Comparison of ENCODE assay signal across 18 mouse cellular contexts in the genomic region with DNA sequence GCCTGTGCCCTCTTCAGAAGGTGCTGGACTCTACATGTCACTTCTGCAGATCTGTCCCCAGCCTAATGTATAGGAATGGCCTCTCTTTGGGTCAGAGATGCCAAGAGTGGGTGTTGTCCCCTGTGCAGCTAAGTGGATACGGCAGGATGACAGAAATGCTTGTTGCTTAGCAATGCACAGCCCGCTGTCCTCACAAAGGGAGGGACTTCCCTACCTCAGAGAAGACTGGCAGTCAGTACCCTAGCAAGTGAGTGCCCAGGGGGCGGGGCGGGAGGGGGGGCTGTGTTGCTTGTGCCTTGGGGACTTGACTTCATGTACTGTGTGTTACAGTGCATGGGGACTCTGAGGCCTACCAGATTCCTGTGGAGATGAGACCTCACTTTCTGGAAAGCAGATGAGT. TPM values are rescaled to one million over a fixed set of nuclear protein-coding genes. Genes with fewer than 3 reads are reported as not detected.
"Had no signal": no experiment of that assay in that cellular context is flagged by ENCODE, and none has a peak within 500 bp of the region (broad histone marks: within the 10 kb centered on the region; RNA-seq: fewer than 3 reads in every experiment).

No protein-coding gene starts in this region.

RNA-seq across cellular contexts. Expression of a gene that starts 7.3 kb away (rescaled TPM):
- total RNA-seq: megakaryocyte progenitor cell, adult 5-6 weeks had no signal
- polyA plus RNA-seq: liver, postnatal 0 days; lung, embryonic 15.5 days; lung, postnatal 0 days; macrophage; midbrain, embryonic 11.5 days; midbrain, embryonic 13.5 days; midbrain, embryonic 15.5 days; myocyte; neural tube, embryonic 11.5 days; neural tube, embryonic 13.5 days; neural tube, embryonic 15.5 days; spleen, adult 2 months; stomach, embryonic 15.5 days; thymus, postnatal 0 days had no signal

RNA-seq across cellular contexts. Expression of a gene that starts 12.0 kb away (rescaled TPM):
- total RNA-seq: megakaryocyte progenitor cell, adult 5-6 weeks had no signal
- polyA plus RNA-seq: liver, embryonic 15.5 days; liver, postnatal 0 days; lung, adult 2 months; lung, embryonic 15.5 days; lung, postnatal 0 days; macrophage; midbrain, embryonic 11.5 days; midbrain, embryonic 13.5 days; midbrain, embryonic 15.5 days; myocyte; neural tube, embryonic 11.5 days; neural tube, embryonic 13.5 days; neural tube, embryonic 15.5 days; spleen, adult 2 months; stomach, embryonic 15.5 days; stomach, postnatal 0 days; thymus, postnatal 0 days had no signal

RNA-seq across cellular contexts. Expression of a gene that starts 25.5 kb away (rescaled TPM):
- total RNA-seq: megakaryocyte progenitor cell, adult 5-6 weeks had no signal
- polyA plus RNA-seq: lung, embryonic 15.5 days; lung, postnatal 0 days; macrophage; midbrain, embryonic 11.5 days; midbrain, embryonic 13.5 days; myocyte; neural tube, embryonic 11.5 days; neural tube, embryonic 13.5 days; spleen, adult 2 months; stomach, embryonic 15.5 days had no signal

RNA-seq across cellular contexts. Expression of a gene that starts 35.4 kb away (rescaled TPM):
- total RNA-seq: megakaryocyte progenitor cell, adult 5-6 weeks had no signal
- polyA plus RNA-seq: liver, embryonic 15.5 days; liver, postnatal 0 days; lung, adult 2 months; lung, postnatal 0 days; macrophage; midbrain, embryonic 11.5 days; midbrain, embryonic 13.5 days; midbrain, embryonic 15.5 days; myocyte; neural tube, embryonic 11.5 days; neural tube, embryonic 15.5 days; spleen, adult 2 months; stomach, embryonic 15.5 days; stomach, postnatal 0 days had no signal
